Mouse (Mus musculus) erythroblast, embryonic 14.5 days (primary cell): ENCODE results near the gene Synj2. TPM values are rescaled to one million over a fixed set of nuclear protein-coding genes. Genes with fewer than 3 reads are reported as not detected.

Source experiments
- H3K27me3 ChIP-seq: 2 replicates; pipeline ENCODE4 v1.6.1; 2012; ENCODE audit warnings: inconsistent platforms; ENCODE audit not compliant: control insufficient read depth
- H3K36me3 ChIP-seq: 2 replicates; pipeline ENCODE4 v1.6.1; 2012; ENCODE audit warnings: mild to moderate bottlenecking, inconsistent platforms; ENCODE audit not compliant: control insufficient read depth
- H3K4me1 ChIP-seq: 2 replicates; pipeline ENCODE4 v1.6.1; 2012; ENCODE audit warnings: inconsistent platforms; ENCODE audit not compliant: control insufficient read depth
- H3K4me3 ChIP-seq: replicated peaks from 2 replicates; pipeline ENCODE3; 2012; ENCODE audit warnings: moderate library complexity, mild to moderate bottlenecking, inconsistent platforms
- H3K9me3 ChIP-seq: 2 replicates; pipeline ENCODE4 v1.6.1; 2012; ENCODE audit warnings: low read length, inconsistent platforms, mixed read lengths; ENCODE audit not compliant: control insufficient read depth
- GATA1 ChIP-seq: IDR thresholded peaks from 2 replicates; pipeline ENCODE4 v1.6.1; 2012; ENCODE audit warnings: low read length, inconsistent platforms, mixed read lengths
- TAL1 ChIP-seq: IDR thresholded peaks from 3 replicates; pipeline ENCODE4 v1.6.1; 2012; ENCODE audit warnings: low read length, inconsistent platforms, mixed read lengths
- polyA plus RNA-seq: library from polyadenylated mRNA; stranded (reverse); fragments of >175 nt; gene quantifications from 2 replicates; pipeline ENCODE4 v1.2.3, GENCODE M21; 2012

Gene Synj2
- polyA plus RNA-seq, 1 experiment = not detected

DNA sequence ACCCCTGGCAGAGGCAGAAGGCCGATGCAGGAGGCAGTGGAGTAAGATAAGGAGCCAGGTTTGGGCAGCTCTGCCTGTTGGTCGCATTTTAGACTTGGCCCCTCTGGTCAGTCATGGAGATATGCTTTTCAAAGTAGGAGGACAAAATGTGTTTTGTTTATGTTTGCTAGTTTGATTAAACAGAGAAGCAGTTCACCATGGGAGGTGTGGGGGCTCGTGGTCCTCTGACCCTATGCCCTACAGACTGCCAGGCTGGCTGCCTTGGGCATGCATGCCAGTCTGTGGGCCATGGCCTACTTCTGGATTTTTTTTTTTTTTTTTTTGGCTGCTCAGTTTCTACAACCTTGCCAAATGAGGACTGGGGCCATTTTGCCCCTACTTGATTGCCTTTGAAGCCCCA is 6.0 kb downstream of the Synj2 start:
- H3K4me1 ChIP-seq = no peaks in the 10 kb centered on the region
- H3K36me3 ChIP-seq = no peaks in the 10 kb centered on the region
- H3K9me3 ChIP-seq = no peaks in the 10 kb centered on the region; the same call in 1 of the 2 replicates
- H3K27me3 ChIP-seq = peaks cover 10% of the 10 kb centered on the region
- TF ChIP-seq TAL1 (no peak), GATA1 (no peak)
- no peak overlapping the region for H3K4me3 ChIP-seq

DNA sequence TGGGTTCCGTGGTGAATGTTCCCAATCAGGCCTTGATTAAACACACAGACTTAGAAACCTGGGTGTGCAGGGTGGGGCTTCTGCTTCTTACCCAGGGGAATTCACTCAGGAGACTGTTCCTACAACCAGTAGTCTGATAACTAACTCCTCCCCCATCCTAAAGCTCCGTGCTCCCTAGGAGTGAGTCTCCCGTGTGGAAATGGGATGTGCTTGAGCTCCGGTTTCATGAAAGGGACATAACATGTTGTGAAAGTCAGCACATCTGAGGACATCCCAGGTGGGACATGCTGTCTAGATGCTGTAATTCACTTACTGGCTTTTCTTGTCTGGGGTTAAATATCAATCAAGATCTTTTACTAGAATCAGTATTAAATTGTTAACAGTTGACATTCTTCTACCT is 11.4 kb downstream of the Synj2 start:
- no peak for TF ChIP-seq TAL1
- Histone ChIP-seq H3K4me1 (no peaks in the 10 kb centered on the region), H3K4me3 (no peak overlapping the region), H3K27me3 (0 out of 2 replicates have a peak, but pooled peaks cover 3% of the 10 kb centered on the region), H3K36me3 (no peaks in the 10 kb centered on the region), H3K9me3 (no peaks in the 10 kb centered on the region; the same call in 1 of the 2 replicates)

DNA sequence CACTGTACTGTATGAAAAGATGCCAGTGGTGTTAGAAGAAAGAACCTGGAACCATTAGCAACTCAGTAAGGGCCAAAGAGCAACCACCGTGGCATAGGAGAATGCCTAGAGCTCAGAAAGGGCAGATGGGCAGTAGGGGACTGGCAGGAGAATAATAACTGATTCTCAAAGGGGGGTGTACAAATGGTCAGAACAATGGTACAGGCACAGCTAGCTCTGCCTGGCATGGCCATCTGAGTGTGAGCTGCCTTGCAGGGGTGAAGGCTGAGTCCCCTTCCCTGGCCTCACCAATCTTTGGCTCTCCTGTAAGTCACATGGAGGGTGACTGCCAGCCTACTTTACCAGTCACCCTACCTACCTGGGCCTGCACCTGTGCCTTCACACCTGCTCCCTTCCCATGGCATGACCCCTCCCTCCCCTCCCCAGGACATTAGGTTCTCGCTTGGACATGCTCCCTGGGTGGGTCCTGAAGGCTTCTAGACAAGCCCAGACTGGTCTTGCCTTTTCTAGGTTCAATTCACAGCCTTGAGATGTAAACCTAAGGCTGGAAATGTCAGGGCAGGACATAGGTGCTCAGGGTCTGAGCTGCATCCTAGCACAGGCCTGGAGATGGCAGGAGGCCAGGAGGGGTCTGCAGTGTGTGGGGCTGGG is 15.4 kb downstream of the Synj2 start:
- Histone ChIP-seq H3K9me3 (no peaks in the 10 kb centered on the region), H3K4me1 (no peaks in the 10 kb centered on the region), H3K27me3 (0 out of 2 replicates have a peak, but pooled peaks cover 3% of the 10 kb centered on the region), H3K4me3 (no peak overlapping the region), H3K36me3 (no peaks in the 10 kb centered on the region)
- TF ChIP-seq TAL1 (no peak), GATA1 (no peak)

DNA sequence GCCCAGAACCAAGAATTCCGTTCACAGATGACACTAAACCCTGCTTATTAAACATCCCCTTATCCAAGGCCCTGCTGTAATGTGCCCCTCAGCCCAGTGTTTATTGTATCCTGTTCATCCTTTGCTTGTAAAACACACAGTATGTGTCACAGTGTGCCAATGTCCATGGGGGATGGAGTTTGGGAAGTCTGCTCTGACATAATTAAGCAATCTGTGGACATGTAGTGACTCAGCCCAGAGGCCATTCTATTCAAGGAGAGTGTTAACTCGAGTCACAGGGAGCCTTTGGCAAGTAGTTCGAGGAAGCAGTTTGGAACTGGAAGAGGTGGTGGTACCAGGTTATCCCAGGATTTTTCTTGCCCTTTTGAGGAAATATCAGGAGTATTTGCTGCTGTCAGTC is 16.0 kb downstream of the Synj2 start:
- Histone ChIP-seq H3K27me3 (0 out of 2 replicates have a peak, but pooled peaks cover 3% of the 10 kb centered on the region), H3K36me3 (no peaks in the 10 kb centered on the region), H3K4me3 (no peak overlapping the region), H3K9me3 (no peaks in the 10 kb centered on the region; the same call in 1 of the 2 replicates), H3K4me1 (no peaks in the 10 kb centered on the region)
- TF ChIP-seq GATA1 (no peak), TAL1 (no peak)

DNA sequence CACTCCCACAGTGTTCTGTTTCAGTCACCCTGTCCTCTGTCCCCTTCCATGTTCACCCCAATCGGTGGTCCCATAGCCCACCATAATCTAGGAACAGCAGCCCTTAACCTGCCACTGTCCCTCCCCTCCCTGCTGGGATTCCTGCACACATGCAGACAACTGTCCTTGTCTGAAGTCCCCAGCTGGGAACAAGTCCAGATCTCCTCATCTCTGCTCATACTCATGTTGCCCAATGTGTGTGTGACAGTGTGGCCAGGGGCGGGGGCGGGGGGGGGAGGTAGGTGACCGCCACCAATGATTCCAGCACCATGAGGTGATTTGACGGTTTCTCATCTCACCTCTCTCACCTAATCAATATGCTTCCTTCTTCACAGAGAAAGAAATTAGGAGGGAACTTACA is 17.1 kb downstream of the Synj2 start:
- Histone ChIP-seq H3K4me3 (no peak overlapping the region), H3K36me3 (no peaks in the 10 kb centered on the region), H3K27me3 (0 out of 2 replicates have a peak, but pooled peaks cover 3% of the 10 kb centered on the region), H3K4me1 (no peaks in the 10 kb centered on the region), H3K9me3 (no peaks in the 10 kb centered on the region; the same call in 1 of the 2 replicates)
- TF ChIP-seq GATA1 (no peak), TAL1 (no peak)

DNA sequence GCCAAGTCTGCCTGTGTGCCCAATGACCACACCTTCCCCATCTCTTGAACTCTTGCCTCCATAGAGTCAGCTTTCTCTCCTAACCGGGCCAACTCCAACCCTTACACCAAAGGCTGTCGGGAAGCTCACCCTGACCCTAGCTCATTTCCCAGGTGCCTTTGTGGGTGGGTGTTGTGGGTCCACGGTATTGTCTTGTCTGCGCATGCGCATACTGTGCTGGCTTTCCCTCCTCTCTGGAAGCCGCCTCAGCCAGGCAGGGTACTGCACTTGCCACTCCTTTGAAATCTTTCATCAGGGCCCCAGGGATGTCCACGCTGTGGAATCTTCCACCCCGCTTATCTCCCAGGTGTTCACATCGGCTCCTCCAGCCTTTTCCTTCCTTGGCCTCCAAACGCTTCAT is 17.6 kb downstream of the Synj2 start:
- 0 out of 2 replicates have a peak, but pooled peaks cover 3% of the 10 kb centered on the region for H3K27me3 ChIP-seq
- no peaks in the 10 kb centered on the region; the same call in 1 of the 2 replicates for H3K9me3 ChIP-seq
- H3K36me3 ChIP-seq = no peaks in the 10 kb centered on the region
- H3K4me3 ChIP-seq = no peak overlapping the region
- no peak for TF ChIP-seq GATA1
- TF ChIP-seq TAL1 = no peak
- H3K4me1 ChIP-seq = no peaks in the 10 kb centered on the region

DNA sequence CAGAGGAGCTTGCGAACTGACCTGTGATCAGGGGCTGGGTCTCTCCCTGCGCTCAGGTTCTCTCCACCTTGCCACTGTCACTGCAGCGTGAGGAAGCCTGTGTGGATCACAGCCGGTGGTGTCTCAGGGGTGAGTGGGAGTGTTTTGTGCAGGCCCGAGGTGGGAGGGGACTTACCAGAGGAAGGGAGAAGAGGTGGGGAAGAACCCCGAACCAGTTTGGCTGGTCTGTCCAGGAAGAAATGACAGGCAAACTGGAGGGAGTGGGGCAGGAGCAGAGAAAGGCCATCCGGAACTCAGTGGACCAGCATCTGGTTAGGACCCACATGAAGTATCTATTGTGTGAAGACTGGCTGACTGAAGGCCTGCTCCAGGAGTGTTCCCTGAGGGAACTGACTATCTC is 18.0 kb downstream of the Synj2 start:
- TF ChIP-seq TAL1 (no peak), GATA1 (no peak)
- H3K4me1 ChIP-seq = no peaks in the 10 kb centered on the region
- H3K36me3 ChIP-seq = no peaks in the 10 kb centered on the region
- H3K27me3 ChIP-seq = 0 out of 2 replicates have a peak, but pooled peaks cover 3% of the 10 kb centered on the region
- no peak overlapping the region for H3K4me3 ChIP-seq
- no peaks in the 10 kb centered on the region; the same call in 1 of the 2 replicates for H3K9me3 ChIP-seq

DNA sequence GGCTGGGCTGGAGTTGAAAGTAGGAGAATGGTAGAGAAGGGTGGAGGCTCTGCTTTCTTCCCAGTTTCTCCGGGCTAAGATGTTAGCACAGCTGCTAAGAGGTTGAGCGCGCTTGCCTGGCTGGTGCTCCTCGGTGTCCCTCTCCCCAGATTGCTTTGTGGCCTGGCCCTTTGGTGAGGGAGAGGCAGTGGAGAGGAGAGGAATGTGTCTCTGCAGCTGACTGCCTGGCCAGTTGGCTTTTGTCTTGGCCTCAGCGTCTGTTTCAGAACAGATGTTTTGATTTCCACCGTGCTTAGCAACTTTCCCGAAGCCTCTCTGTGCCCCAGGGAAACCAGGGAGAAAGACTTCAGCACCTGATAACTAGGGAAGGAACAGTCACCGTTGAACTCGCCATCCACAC is 18.7 kb downstream of the Synj2 start:
- TF ChIP-seq GATA1 (no peak), TAL1 (no peak)
- Histone ChIP-seq H3K4me3 (no peak overlapping the region), H3K9me3 (no peaks in the 10 kb centered on the region; the same call in 1 of the 2 replicates), H3K27me3 (0 out of 2 replicates have a peak, but pooled peaks cover 3% of the 10 kb centered on the region), H3K4me1 (no peaks in the 10 kb centered on the region), H3K36me3 (no peaks in the 10 kb centered on the region)

DNA sequence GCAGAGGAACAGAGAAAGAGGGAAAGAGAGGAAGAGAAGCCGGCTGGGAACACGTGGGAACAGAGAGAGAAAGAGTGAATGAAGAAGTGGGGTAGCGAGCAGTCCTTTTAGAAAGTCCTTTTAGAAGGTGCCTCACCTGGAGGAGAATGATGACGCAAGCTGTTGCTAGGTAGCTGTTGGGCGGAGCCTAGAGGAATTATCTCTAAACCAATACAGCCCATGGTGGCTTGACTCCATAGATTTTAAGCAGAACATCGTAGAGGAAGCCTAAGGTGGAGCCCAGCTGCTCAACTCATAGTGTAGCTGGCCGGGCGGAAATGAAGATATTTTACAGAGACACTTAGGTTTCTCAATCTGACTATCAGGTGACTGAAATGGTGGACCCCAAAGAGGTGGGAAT is 22.7 kb downstream of the Synj2 start:
- H3K27me3 ChIP-seq = no peaks in the 10 kb centered on the region
- H3K9me3 ChIP-seq = no peaks in the 10 kb centered on the region; the same call in 1 of the 2 replicates
- no peaks in the 10 kb centered on the region for H3K4me1 ChIP-seq
- TF ChIP-seq TAL1 (no peak), GATA1 (no peak)
- no peaks in the 10 kb centered on the region for H3K36me3 ChIP-seq
- no peak overlapping the region for H3K4me3 ChIP-seq
